Mouse (Mus musculus) forebrain, embryonic 14.5 days (tissue): Measurements from ENCODE around the gene Rufy3. TPM values are rescaled to one million over a fixed set of nuclear protein-coding genes. Genes with fewer than 3 reads are reported as not detected.

Experiments
- ATAC-seq: fragments of 200-750 bp; cut with Nextera tagmentation; 2 replicates; pipeline ENCODE4 v1.8.0; 2017; ENCODE audit warnings: mild to moderate bottlenecking, moderate library complexity
- DNase-seq: peaks from one replicate; pipeline ENCODE4 v3.0.0-alpha.2; 2015; ENCODE audit warnings: low spot score
- H3K27ac ChIP-seq: fragments of 300-500 bp; sonication (generic); 2 replicates; pipeline ENCODE4 v1.5.1; 2014; ENCODE audit warnings: low read depth, mild to moderate bottlenecking, control low read depth, low read length, moderate library complexity
- H3K27me3 ChIP-seq: fragments of 300-500 bp; sonication (generic); replicated peaks from 2 replicates; pipeline ENCODE4 v1.6.1; 2014; ENCODE audit warnings: low read length, control low read depth, mixed read lengths; ENCODE audit not compliant: control insufficient read depth, insufficient read depth
- H3K36me3 ChIP-seq: fragments of 300-500 bp; sonication (generic); 2 replicates; pipeline ENCODE4 v1.6.1; 2014; ENCODE audit warnings: low read length, control low read depth; ENCODE audit not compliant: control insufficient read depth, insufficient read depth
- H3K4me1 ChIP-seq: fragments of 300-500 bp; sonication (generic); 2 replicates; pipeline ENCODE4 v1.6.1; 2014; ENCODE audit warnings: antibody characterized with exemption, low read length, control low read depth; ENCODE audit not compliant: control insufficient read depth, insufficient read depth
- H3K4me2 ChIP-seq: fragments of 300-500 bp; sonication (generic); 2 replicates; pipeline ENCODE4 v1.6.1; 2014; ENCODE audit warnings: mild to moderate bottlenecking, control low read depth, low read length
- H3K4me3 ChIP-seq: fragments of 300-500 bp; sonication (generic); 2 replicates; pipeline ENCODE4 v1.5.1; 2014; ENCODE audit warnings: low read depth, low read length, control low read depth
- H3K9ac ChIP-seq: fragments of 300-500 bp; sonication (generic); 2 replicates; pipeline ENCODE4 v1.6.1; 2014; ENCODE audit warnings: mild to moderate bottlenecking, low read length, control low read depth, moderate library complexity
- H3K9me3 ChIP-seq: fragments of 300-500 bp; sonication (generic); replicated peaks from 2 replicates; pipeline ENCODE4 v1.6.1; 2016; ENCODE audit warnings: low read length, control low read depth, mixed read lengths; ENCODE audit not compliant: control insufficient read depth
- WGBS: fragments of 180-500 bp; shearing (Covaris S2); extraction: QIAGEN DNeasy Blood & Tissue Kit; methylation state at CpG from one replicate; pipeline ENCODE4 v1.1.7; 2014; 5-methylcytosine and 5-hydroxymethylcytosine counted together
- polyA plus RNA-seq: library from polyadenylated mRNA; unstranded; fragments of >200 nt; fragmentation: Nextera tagmentation; extraction: Ambion mirVana; gene quantifications from 2 replicates; pipeline ENCODE4 v1.2.1, GENCODE M21; 2014

Rufy3 gene
- polyA plus RNA-seq, 1 experiment from 2014 or later: 155 TPM

DNA sequence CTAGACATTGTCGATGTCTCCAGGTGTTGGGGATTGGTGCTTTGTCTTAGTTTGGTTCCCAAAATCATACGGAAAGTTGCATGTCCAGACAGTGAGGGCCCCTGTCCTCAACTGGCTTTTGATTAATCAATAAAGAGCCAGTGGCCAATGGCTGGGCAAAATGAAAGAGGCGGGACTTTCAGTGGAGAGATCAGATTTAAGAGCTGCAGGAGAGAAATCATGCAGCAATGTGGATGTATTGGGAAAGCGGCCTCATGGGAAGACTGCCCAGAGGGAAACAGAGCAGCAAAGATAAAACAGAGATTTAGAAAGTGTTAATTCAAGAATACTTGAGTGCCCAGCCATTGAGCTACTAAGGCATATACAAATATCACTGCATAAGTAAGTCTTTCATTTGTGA, 127.7 kb downstream of the Rufy3 start:
- H3K4me2 ChIP-seq: no peak overlapping the region
- no peaks in the 10 kb centered on the region for H3K9me3 ChIP-seq
- no peak overlapping the region for H3K9ac ChIP-seq
- no peak overlapping the region for H3K4me3 ChIP-seq
- ATAC-seq (no peak), DNase-seq (no peak)
- WGBS: 92% methylated on average over 4 of the region's 4 CpGs
- H3K27me3 ChIP-seq: no peaks in the 10 kb centered on the region
- H3K27ac ChIP-seq: no peak overlapping the region
- no peaks in the 10 kb centered on the region for H3K36me3 ChIP-seq
- no peaks in the 10 kb centered on the region for H3K4me1 ChIP-seq

DNA sequence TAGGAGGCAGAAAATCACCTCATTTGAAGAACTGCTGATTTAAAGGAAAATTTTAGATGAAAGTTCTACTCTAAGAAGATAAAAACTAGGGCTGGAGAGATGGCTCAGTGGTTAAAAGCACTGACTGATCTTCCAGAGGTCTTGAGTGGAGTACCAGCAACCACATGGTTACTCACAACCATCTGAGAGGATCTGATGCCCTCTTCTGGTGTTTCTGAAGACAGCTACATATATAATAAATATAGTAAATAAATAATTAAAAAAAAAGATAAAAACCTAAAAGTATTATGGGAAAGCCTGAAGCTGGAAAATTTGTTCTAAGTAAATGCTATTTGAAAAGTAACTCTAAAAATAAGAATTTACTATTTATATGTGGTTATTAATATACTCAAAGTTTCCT, 128.2 kb downstream of the Rufy3 start:
- no peaks in the 10 kb centered on the region for H3K9me3 ChIP-seq
- DNase-seq: no peak
- ATAC-seq: no peak
- no peak overlapping the region for H3K4me2 ChIP-seq
- H3K9ac ChIP-seq: no peak overlapping the region
- no peaks in the 10 kb centered on the region for H3K36me3 ChIP-seq
- no peak overlapping the region for H3K27ac ChIP-seq
- no peaks in the 10 kb centered on the region for H3K27me3 ChIP-seq
- H3K4me1 ChIP-seq: no peaks in the 10 kb centered on the region
- no peak overlapping the region for H3K4me3 ChIP-seq

DNA sequence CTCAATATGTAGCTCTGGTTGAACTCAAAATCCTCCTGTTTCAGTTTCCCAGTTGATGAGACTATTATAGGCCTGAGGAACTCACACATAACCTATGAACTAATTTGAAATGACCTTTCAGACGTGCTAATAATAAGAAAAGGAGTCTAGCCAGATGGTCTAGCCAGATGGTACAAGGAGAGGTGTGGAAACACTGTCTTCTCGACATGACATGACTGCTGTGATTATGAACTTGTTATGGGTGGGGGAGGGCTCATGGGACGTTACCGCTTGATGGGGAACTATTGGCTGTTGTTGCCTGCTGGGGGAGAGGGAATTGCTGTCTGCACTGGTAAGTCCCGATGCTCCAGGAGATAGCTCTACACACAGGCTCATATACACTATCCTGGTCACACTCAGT, 132.5 kb downstream of the Rufy3 start:
- ATAC-seq (peak; percentile 86), DNase-seq (peak; percentile 57)
- H3K9ac ChIP-seq: no peak overlapping the region
- H3K27me3 ChIP-seq: no peaks in the 10 kb centered on the region
- no peaks in the 10 kb centered on the region for H3K4me1 ChIP-seq
- H3K4me2 ChIP-seq: no peak overlapping the region
- WGBS: 65% methylated on average over 5 of the region's 5 CpGs
- no peaks in the 10 kb centered on the region for H3K9me3 ChIP-seq
- no peak overlapping the region for H3K27ac ChIP-seq
- no peak overlapping the region for H3K4me3 ChIP-seq
- H3K36me3 ChIP-seq: no peaks in the 10 kb centered on the region

DNA sequence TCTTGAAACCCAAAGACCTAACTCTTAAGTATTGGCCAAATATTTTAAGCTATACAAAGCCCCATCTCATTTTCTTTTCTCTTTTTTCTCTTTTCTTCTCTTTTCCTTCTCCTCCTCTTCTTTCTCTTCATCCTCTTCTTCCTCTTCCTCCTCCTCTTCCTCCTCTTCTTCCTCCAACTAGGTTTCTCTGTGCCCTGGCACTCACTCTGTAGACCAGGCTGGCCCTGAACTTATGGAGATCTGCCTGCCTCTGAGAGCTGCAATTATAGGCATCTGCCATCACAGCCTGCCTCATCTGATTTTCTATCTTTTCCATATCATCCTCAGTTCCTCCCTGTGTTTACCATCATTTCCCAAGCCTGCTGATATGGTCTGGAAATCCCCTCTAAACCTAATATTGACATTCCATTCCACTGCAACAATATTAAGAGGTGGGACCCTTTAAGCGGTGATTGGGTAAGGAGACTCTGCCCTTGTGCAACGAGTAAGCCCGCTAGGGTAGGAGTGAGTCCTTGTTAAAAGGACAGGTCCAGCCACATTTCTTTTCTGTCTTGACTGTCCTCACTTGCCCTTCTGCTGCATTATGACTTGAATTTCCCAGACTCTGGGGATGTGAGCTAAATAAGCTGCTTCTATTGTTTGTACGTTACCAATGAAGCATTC, 134.5 kb downstream of the Rufy3 start:
- no peak overlapping the region for H3K4me2 ChIP-seq
- 67% methylated on average over 4 of the region's 4 CpGs for WGBS
- H3K27me3 ChIP-seq: no peaks in the 10 kb centered on the region
- no peaks in the 10 kb centered on the region for H3K36me3 ChIP-seq
- no peak overlapping the region for H3K9ac ChIP-seq
- ATAC-seq (no peak), DNase-seq (no peak)
- H3K4me1 ChIP-seq: no peaks in the 10 kb centered on the region
- no peak overlapping the region for H3K27ac ChIP-seq
- H3K9me3 ChIP-seq: no peaks in the 10 kb centered on the region
- no peak overlapping the region for H3K4me3 ChIP-seq

Other genes with a start within 250 kb of the Rufy3 start
- not detected in 2 replicates for gene Prol1, start 247.7 kb upstream of the Rufy3 start, polyA plus RNA-seq
- not detected in 2 replicates for gene Amtn, start 188.9 kb upstream of the Rufy3 start, polyA plus RNA-seq
- not detected in 2 replicates for gene Ambn, start 109.0 kb upstream of the Rufy3 start, polyA plus RNA-seq
- not detected in 2 replicates for gene Enam, start 77.1 kb upstream of the Rufy3 start, polyA plus RNA-seq
- 0.17 TPM in 1 of 2 replicates, not detected in the other for gene Jchain, start 37.1 kb upstream of the Rufy3 start, polyA plus RNA-seq
- 32.8 and 46.5 TPM in 2 replicates for gene Utp3, start 10.6 kb upstream of the Rufy3 start, polyA plus RNA-seq
- gene Grsf1, start 111.1 kb downstream of the Rufy3 start, polyA plus RNA-seq: 74.5 and 79.5 TPM in 2 replicates
- 12.4 and 14.3 TPM in 2 replicates for gene Mob1b, start 155.8 kb downstream of the Rufy3 start, polyA plus RNA-seq
- 93.7 and 94.7 TPM in 2 replicates for gene Dck, start 200.0 kb downstream of the Rufy3 start, polyA plus RNA-seq